9 mouse cellular contexts compared by ENCODE assay signal in genomic region chr19:35125278-35125677, GRCm38 (mm10).
DNase-seq lines count a peak whose midpoint lies in the region; ATAC-seq and TF ChIP-seq lines count a peak whose summit lies in the region.
"Had no signal": no experiment of that assay in that cellular context is flagged by ENCODE, and none has a peak within 500 bp of the region (broad histone marks: within the 10 kb centered on the region; RNA-seq: fewer than 3 reads in every experiment).

No protein-coding gene starts in this region.

- 20% methylated on average over 4 of the region's 4 CpGs for WGBS in midbrain, embryonic 14.5 days

- no peaks in the 10 kb centered on the region for H3K9me3 ChIP-seq in ES-E14 (ENCODE audit: control insufficient read depth, insufficient read depth, low read depth, low read length)
- no peaks in the 10 kb centered on the region for H3K9me3 ChIP-seq in midbrain, embryonic 14.5 days (ENCODE audit: control insufficient read depth, low read length)

- in situ Hi-C loops in ES-E14 (cut with MboI; ENCODE audit: low sequenced_read_pairs in 2 of 2, unreplicated experiment in 2 of 2): no loop called here

- H3K27ac ChIP-seq in left cerebral cortex, adult 2 months: no peak overlapping the region
- no peak overlapping the region for H3K27ac ChIP-seq in ES-E14 (ENCODE audit: insufficient read depth, low read depth, low read length, poor library complexity, severe bottlenecking)
- no peak overlapping the region for H3K27ac ChIP-seq in midbrain, embryonic 14.5 days (replicated peaks; ENCODE audit: low read depth, low read length)

- no peak for DNase-seq in left cerebral cortex, adult 2 months (ENCODE audit: extremely low spot score in 1 of 2, low spot score in 2 of 2)
- DNase-seq in left cerebral cortex, postnatal 25 days (ENCODE audit: low spot score in 2 of 2): no peak
- peak; percentile 6 for DNase-seq in ES-E14 (ENCODE audit: low read depth, low spot score)
- DNase-seq in c-Kit-positive CD71-negative TER-119-negative erythroid progenitor cells, embryonic 14.5 days (ENCODE audit: low read depth): peak; percentile 19
- peak; percentile 82 for DNase-seq in midbrain, embryonic 14.5 days
- no peak for DNase-seq in layer of hippocampus, postnatal 25 days (ENCODE audit: extremely low spot score in 1 of 2, low spot score in 1 of 2)
- DNase-seq in T-cell, adult 2 months (ENCODE audit: low spot score): no peak
- no peak for DNase-seq in right cerebral cortex, adult 2 months (ENCODE audit: low spot score in 2 of 2)
- DNase-seq: kidney, postnatal 14 days had no signal

- no peak overlapping the region for H3K4me2 ChIP-seq in midbrain, embryonic 14.5 days (ENCODE audit: low read length)

- H3K27me3 ChIP-seq in midbrain, embryonic 14.5 days (ENCODE audit: control insufficient read depth, insufficient read depth, low read length): no peaks in the 10 kb centered on the region

- no peak; the same call in 1 of the 2 replicates for ATAC-seq in midbrain, embryonic 14.5 days (ENCODE audit: low FRiP score, low TSS enrichment)

- peak; percentile 70 for TF ChIP-seq CTCF in left cerebral cortex, adult 2 months (IDR thresholded peaks at IDR 0.05)

- intact Hi-C loops in left cerebral cortex, adult 2 months (cut with DNase I): loop anchor here (2.0 to 5.0 kb wide), 2 partner anchors 938 to 957 kb away; partner anchors contain the start of gene Rpp30
- intact Hi-C loops in left cerebral cortex, postnatal 25 days (cut with DNase I): loop anchor here (5.0 kb wide), 1 partner anchor 937 kb away; no protein-coding TSS in a partner anchor

- H3K4me1 ChIP-seq in ES-E14 (ENCODE audit: control insufficient read depth in 2 of 2, insufficient read depth in 2 of 2, low read length in 2 of 2, poor library complexity in 1 of 2): no peaks in the 10 kb centered on the region
- H3K4me1 ChIP-seq in midbrain, embryonic 14.5 days (ENCODE audit: control insufficient read depth, insufficient read depth, low read length): no peaks in the 10 kb centered on the region

- H3K36me3 ChIP-seq in ES-E14 (ENCODE audit: control insufficient read depth, insufficient read depth, low read length, poor library complexity, severe bottlenecking): no peaks in the 10 kb centered on the region
- H3K36me3 ChIP-seq in midbrain, embryonic 14.5 days (ENCODE audit: control insufficient read depth, insufficient read depth, low read length): no peaks in the 10 kb centered on the region

- H3K9ac ChIP-seq in ES-E14 (ENCODE audit: insufficient read depth, low read depth, low read length, poor library complexity, severe bottlenecking): no peak overlapping the region
- H3K9ac ChIP-seq in midbrain, embryonic 14.5 days (replicated peaks; ENCODE audit: low read length): no peak overlapping the region

- no peak overlapping the region for H3K4me3 ChIP-seq in left cerebral cortex, adult 2 months
- no peak overlapping the region for H3K4me3 ChIP-seq in ES-E14 (ENCODE audit: insufficient read depth in 1 of 2, low read depth in 1 of 2, low read length in 2 of 2, poor library complexity in 1 of 2, severe bottlenecking in 1 of 2)
- H3K4me3 ChIP-seq in midbrain, embryonic 14.5 days (replicated peaks; ENCODE audit: low read depth, low read length): no peak overlapping the region

TF ChIP-seq in ES-E14, 5 proteins besides CTCF, POLR2A, EP300 and RAD21:
- TF ChIP-seq ZC3H11A (IDR thresholded peaks at IDR 0.05; ENCODE audit: borderline replicate concordance, low read depth, low read length) (peak; percentile 44; the same call in 1 of the 2 replicates), ZNF384 (IDR thresholded peaks at IDR 0.05; ENCODE audit: low read depth, low read length) (no peak)
TF ChIP-seq in ES-E14: peak in this region for 1.

Comparison
In these comparisons a context has a peak if more than half of its experiments do, and no peak if none do; other contexts are left out.
1. DNase-seq: peak in ES-E14 (single experiment), c-Kit-positive CD71-negative TER-119-negative erythroid progenitor cells, embryonic 14.5 days (single experiment) and midbrain, embryonic 14.5 days (single experiment); none in left cerebral cortex, adult 2 months (0 of 2), left cerebral cortex, postnatal 25 days (0 of 2), layer of hippocampus, postnatal 25 days (0 of 2), T-cell, adult 2 months (single experiment) and right cerebral cortex, adult 2 months (0 of 2).